Mouse (Mus musculus): Measurements from ENCODE around the gene Znhit1. TPM values are rescaled to one million over a fixed set of nuclear protein-coding genes. Genes with fewer than 3 reads are reported as not detected.

Znhit1 gene
- total RNA-seq (2021) = 10 to 100 TPM; 77.1 to 83.3 TPM
- long read RNA-seq, experiment 1, transcript Znhit1-206 (5 exons, 1,208 nt) = major isoform, 24 of 38 reads
- long read RNA-seq, experiment 1, transcript Znhit1-202 (5 exons, 740 nt) = minor isoform, 6 of 38 reads
- long read RNA-seq, experiment 1, partial matches to known transcripts = 4 of 38 reads
- long read RNA-seq, experiment 1, other reads (novel, unspliced or antisense) = 3 of 38 reads
- long read RNA-seq, experiment 2, transcript Znhit1-206 (5 exons, 1,208 nt) = major isoform, 41 of 58 reads
- long read RNA-seq, experiment 2, transcript Znhit1-202 (5 exons, 740 nt) = minor isoform, 12 of 58 reads
- long read RNA-seq, experiment 2, partial matches to known transcripts = 0 of 58 reads
- long read RNA-seq, experiment 2, other reads (novel, unspliced or antisense) = 4 of 58 reads

GRCm38 (mm10) chr5:136987934-136988271 lies at the start of gene Znhit1:
TSS of gene Znhit1 (minus strand) at chr5:136988021.
- no peak for TF ChIP-seq CTCF (conservative IDR thresholded peaks at IDR 0.05)
- DNase-seq (ENCODE audit: low spot score in 2 of 2) = no peak
- Histone ChIP-seq H3K4me3 (peak within 1 kb of the TSS; percentile 99), H3K27ac (peak within 1 kb of the TSS; percentile 98)

GRCm38 (mm10) chr5:137036211-137036610 lies 48.4 kb upstream of the Znhit1 start:
- H3K27ac ChIP-seq = peak overlapping the region; percentile 32; the same call in 1 of the 2 replicates
- no peak overlapping the region for H3K4me3 ChIP-seq
- no peak for TF ChIP-seq CTCF (conservative IDR thresholded peaks at IDR 0.05)
- DNase-seq (ENCODE audit: low spot score in 2 of 2) = no peak

- H3K27ac ChIP-seq = peak overlapping the region; percentile 92
Observed at GRCm38 (mm10) chr5:137032641-137033074, 44.8 kb upstream of the Znhit1 start.

GRCm38 (mm10) chr5:137032033-137032421 lies 44.2 kb upstream of the Znhit1 start:
- peak; percentile 67 to 72 for DNase-seq (ENCODE audit: low spot score in 2 of 2)
- TF ChIP-seq CTCF (conservative IDR thresholded peaks at IDR 0.05) = peak; percentile 37
- peak overlapping the region; percentile 92 for H3K27ac ChIP-seq
- peak overlapping the region; percentile 72 for H3K4me3 ChIP-seq

More at GRCm38 (mm10) chr5:137032641-137033074, 44.8 kb upstream of the Znhit1 start:
- H3K4me3 ChIP-seq = peak overlapping the region; percentile 72
- TF ChIP-seq CTCF (conservative IDR thresholded peaks at IDR 0.05) = no peak
- DNase-seq (ENCODE audit: low spot score in 2 of 2) = peak; percentile 81 to 82

- DNase-seq (ENCODE audit: low spot score in 2 of 2) = peak in 1 of 2 experiments; percentile 26
Observed at GRCm38 (mm10) chr5:137031076-137032032, 43.5 kb upstream of the Znhit1 start.

GRCm38 (mm10) chr5:137030416-137030810 lies 42.6 kb upstream of the Znhit1 start:
- Histone ChIP-seq H3K27ac (peak overlapping the region; percentile 92), H3K4me3 (peak overlapping the region; percentile 72)
- DNase-seq (ENCODE audit: low spot score in 2 of 2) = peak; percentile 56 to 64
- no peak for TF ChIP-seq CTCF (conservative IDR thresholded peaks at IDR 0.05)

More at GRCm38 (mm10) chr5:137031076-137032032, 43.5 kb upstream of the Znhit1 start:
- peak overlapping the region; percentile 72 for H3K4me3 ChIP-seq
- H3K27ac ChIP-seq = peak overlapping the region; percentile 92
- no peak for TF ChIP-seq CTCF (conservative IDR thresholded peaks at IDR 0.05)

GRCm38 (mm10) chr5:137029643-137030415 lies 42.0 kb upstream of the Znhit1 start:
- no peak for TF ChIP-seq CTCF (conservative IDR thresholded peaks at IDR 0.05)
- Histone ChIP-seq H3K27ac (peak overlapping the region; percentile 92), H3K4me3 (peak overlapping the region; percentile 72)
- peak; percentile 94 to 95 for DNase-seq (ENCODE audit: low spot score in 2 of 2)

- H3K4me3 ChIP-seq = peak overlapping the region; percentile 72
- H3K27ac ChIP-seq = no peak overlapping the region
- DNase-seq (ENCODE audit: low spot score in 2 of 2) = no peak
- TF ChIP-seq CTCF (conservative IDR thresholded peaks at IDR 0.05) = no peak
Observed at GRCm38 (mm10) chr5:137029273-137029585, 41.4 kb upstream of the Znhit1 start.

- DNase-seq (ENCODE audit: low spot score in 2 of 2) = no peak
- no peak overlapping the region for H3K27ac ChIP-seq
- H3K4me3 ChIP-seq = no peak overlapping the region
- no peak for TF ChIP-seq CTCF (conservative IDR thresholded peaks at IDR 0.05)
Observed at GRCm38 (mm10) chr5:137028561-137029272, 40.9 kb upstream of the Znhit1 start.

GRCm38 (mm10) chr5:137026092-137026491 lies 38.3 kb upstream of the Znhit1 start, which contains the start of gene Vgf:
TSS of gene Vgf (plus strand) at chr5:137026392.
- Histone ChIP-seq H3K4me3 (peak within 1 kb of the TSS; percentile 12; the same call in 1 of the 2 replicates), H3K27ac (no peak within 1 kb of the TSS)
- no peak for TF ChIP-seq CTCF (conservative IDR thresholded peaks at IDR 0.05)
- DNase-seq (ENCODE audit: low spot score in 2 of 2) = no peak

GRCm38 (mm10) chr5:137025132-137025531 lies 37.3 kb upstream of the Znhit1 start:
- peak; percentile 65 to 86 for DNase-seq (ENCODE audit: low spot score in 2 of 2)
- Histone ChIP-seq H3K4me3 (peak overlapping the region; percentile 12; the same call in 1 of the 2 replicates), H3K27ac (no peak overlapping the region)
- TF ChIP-seq CTCF (conservative IDR thresholded peaks at IDR 0.05) = peak; percentile 97

- DNase-seq (ENCODE audit: low spot score in 2 of 2) = no peak
- Histone ChIP-seq H3K4me3 (no peak overlapping the region), H3K27ac (no peak overlapping the region)
- no peak for TF ChIP-seq CTCF (conservative IDR thresholded peaks at IDR 0.05)
Observed at GRCm38 (mm10) chr5:137024318-137024717, 36.5 kb upstream of the Znhit1 start.
